Mouse (Mus musculus): Measurements from ENCODE around the gene Defb45. TPM values are rescaled to one million over a fixed set of nuclear protein-coding genes. Genes with fewer than 3 reads are reported as not detected.

Gene Defb45
- polyA plus RNA-seq, 1 experiment, result not detected

DNA sequence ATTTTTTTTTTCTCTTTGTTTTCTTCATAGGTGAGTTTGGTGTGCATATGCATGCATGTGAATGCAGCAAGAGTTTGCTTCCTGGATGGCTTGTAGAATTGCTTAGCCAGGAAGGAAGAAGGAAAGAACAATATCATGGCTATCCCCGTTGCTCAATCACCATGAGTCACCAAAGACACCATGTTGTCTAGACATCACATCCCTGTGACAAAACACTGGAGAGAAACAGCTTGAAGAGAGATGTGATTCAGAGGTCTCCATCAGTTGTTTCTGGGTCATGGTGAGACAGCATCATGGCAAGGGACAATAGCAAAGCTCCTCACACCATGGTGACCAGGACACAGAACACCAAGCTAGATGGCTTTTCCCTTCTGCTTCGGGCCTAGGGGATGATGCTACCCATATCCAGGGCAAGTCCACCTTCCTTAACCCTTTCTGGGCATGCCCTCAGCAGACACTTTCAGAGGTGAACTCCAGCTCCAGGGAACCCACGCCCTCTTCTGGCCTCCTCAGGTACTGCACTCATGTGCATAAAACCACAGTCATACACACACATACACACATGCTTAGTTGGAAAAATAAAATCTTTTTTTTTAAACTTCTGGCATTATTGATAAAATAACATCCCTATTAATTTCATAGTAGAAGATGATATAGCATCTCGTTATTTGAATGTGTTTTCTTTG lies 2.2 kb upstream of the Defb45 start:
- Histone ChIP-seq H3K27ac (ENCODE audit: control insufficient read depth, insufficient read depth, low read depth, low read length, poor library complexity) (no peak overlapping the region), H3K4me1 (ENCODE audit: control insufficient read depth, insufficient read depth, low read length) (no peaks in the 10 kb centered on the region), H3K4me3 (replicated peaks; ENCODE audit: control insufficient read depth, low read depth, low read length) (no peak overlapping the region)
- TF ChIP-seq POLR2A (IDR thresholded peaks at IDR 0.05; ENCODE audit: borderline replicate concordance, control insufficient read depth, low read depth, low read length), result no peak
- TF ChIP-seq CTCF (IDR thresholded peaks at IDR 0.05; ENCODE audit: control insufficient read depth, insufficient read depth, low read length), result peak; percentile 20; the same call in 1 of the 2 replicates
- WGBS, result 53% methylated on average over 4 of the region's 4 CpGs

DNA sequence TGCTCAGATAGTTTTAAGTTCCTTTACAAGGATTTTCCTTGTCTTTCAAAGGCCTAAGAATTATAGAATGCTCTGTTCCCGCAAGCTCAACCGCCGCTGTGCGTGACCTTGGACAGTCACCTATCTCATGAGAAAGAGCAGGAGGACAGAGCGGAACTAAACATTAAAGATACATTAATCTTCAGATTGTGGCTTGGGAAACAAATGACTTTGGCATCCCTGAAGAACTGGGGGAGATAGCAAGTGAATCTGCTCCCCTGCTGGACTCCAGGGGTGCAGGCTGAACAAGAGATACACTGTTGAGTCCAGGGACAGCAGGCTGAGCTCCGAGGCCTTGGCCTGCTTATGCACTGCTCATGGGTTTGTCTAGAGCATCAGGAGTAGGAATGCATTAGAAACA lies 877 bp upstream of the Defb45 start:
- no peak for TF ChIP-seq CTCF (IDR thresholded peaks at IDR 0.05; ENCODE audit: control insufficient read depth, insufficient read depth, low read length)
- TF ChIP-seq POLR2A (IDR thresholded peaks at IDR 0.05; ENCODE audit: borderline replicate concordance, control insufficient read depth, low read depth, low read length), result no peak
- Histone ChIP-seq H3K4me3 (replicated peaks; ENCODE audit: control insufficient read depth, low read depth, low read length) (no peak overlapping the region), H3K27ac (ENCODE audit: control insufficient read depth, insufficient read depth, low read depth, low read length, poor library complexity) (no peak overlapping the region), H3K4me1 (ENCODE audit: control insufficient read depth, insufficient read depth, low read length) (no peaks in the 10 kb centered on the region)
- WGBS, result 82% methylated on average over 6 of the region's 6 CpGs

DNA sequence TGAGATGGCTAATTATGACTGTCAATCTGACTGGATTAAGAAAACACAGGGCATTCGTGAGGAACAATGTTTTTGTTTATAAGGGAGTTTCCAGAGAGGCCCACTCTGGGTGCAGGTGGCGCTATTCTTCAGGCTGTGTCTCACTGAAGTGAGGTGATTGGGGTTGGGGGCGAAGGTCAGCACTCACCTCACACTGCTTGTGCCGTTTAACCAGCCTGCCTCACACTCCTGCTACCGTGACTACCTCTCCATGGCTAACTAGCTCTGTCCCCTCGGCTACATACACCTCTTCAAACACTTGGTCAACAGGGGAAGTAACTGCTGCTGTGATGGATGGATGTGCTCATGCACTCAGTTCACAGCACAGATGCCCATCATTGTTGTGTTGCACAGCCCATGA lies 10.2 kb downstream of the Defb45 start:
- H3K4me1 ChIP-seq (ENCODE audit: control insufficient read depth, insufficient read depth, low read length), result no peaks in the 10 kb centered on the region
- H3K4me3 ChIP-seq (replicated peaks; ENCODE audit: control insufficient read depth, low read depth, low read length), result no peak overlapping the region
- no peak for TF ChIP-seq CTCF (IDR thresholded peaks at IDR 0.05; ENCODE audit: control insufficient read depth, insufficient read depth, low read length)
- TF ChIP-seq POLR2A (IDR thresholded peaks at IDR 0.05; ENCODE audit: borderline replicate concordance, control insufficient read depth, low read depth, low read length), result no peak
- no peak overlapping the region for H3K27ac ChIP-seq (ENCODE audit: control insufficient read depth, insufficient read depth, low read depth, low read length, poor library complexity)
- WGBS, result 58% methylated on average over 6 of the region's 6 CpGs

DNA sequence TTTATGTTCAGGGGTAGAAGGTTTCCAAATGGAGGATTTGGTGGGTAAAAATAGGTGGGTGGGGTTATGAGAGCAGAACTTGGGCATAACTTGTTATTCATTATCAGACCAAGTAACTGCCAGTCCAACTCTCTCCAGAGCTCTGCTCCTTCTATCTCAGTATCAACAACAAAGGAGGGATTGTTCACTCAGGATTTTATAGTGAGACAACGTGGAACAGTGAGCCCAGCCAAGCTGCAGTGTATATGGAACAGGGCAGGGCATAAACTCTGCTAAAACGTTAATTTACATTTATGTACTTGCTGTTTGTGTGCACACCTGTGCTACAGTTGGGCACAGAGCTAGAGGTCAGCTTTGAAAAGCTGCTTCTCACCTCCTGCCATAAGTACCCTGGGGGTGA lies 10.7 kb downstream of the Defb45 start:
- TF ChIP-seq POLR2A (IDR thresholded peaks at IDR 0.05; ENCODE audit: borderline replicate concordance, control insufficient read depth, low read depth, low read length) (no peak), CTCF (IDR thresholded peaks at IDR 0.05; ENCODE audit: control insufficient read depth, insufficient read depth, low read length) (no peak)
- Histone ChIP-seq H3K27ac (ENCODE audit: control insufficient read depth, insufficient read depth, low read depth, low read length, poor library complexity) (no peak overlapping the region), H3K4me1 (ENCODE audit: control insufficient read depth, insufficient read depth, low read length) (no peaks in the 10 kb centered on the region), H3K4me3 (replicated peaks; ENCODE audit: control insufficient read depth, low read depth, low read length) (no peak overlapping the region)
- 49% methylated on average over 2 of the region's 2 CpGs for WGBS

DNA sequence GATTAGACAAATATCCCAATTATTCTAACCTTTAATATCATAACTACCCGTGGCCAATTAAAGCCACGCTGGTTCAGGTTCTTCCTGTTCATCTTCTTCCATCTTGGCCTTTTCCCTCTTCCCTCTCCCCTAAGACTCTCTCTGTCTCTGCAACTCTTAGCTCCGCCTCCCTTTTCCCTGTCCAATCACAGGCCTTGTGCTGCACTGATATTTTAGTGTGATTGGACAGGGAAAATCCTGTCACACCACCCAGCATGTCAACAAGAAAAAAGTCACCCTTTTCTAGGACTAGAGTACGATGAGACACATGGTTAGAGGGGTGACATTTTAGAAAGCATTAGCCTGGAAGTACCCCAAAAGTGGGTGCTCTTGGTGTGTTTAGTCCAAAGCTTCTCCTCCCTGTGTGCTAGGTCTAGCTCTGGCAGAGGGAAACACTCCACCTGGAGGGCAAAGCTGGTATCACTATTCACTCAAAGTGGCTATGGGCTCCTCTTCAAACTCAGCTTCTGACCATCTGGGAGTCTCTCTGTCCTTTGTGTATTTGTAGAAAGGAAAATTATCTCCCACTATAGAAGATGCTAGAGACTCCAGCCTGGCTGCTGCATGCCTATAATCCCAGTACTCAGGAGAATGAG lies 12.2 kb downstream of the Defb45 start:
- H3K27ac ChIP-seq (ENCODE audit: control insufficient read depth, insufficient read depth, low read depth, low read length, poor library complexity), result no peak overlapping the region
- 65% methylated on average over 4 of the region's 4 CpGs for WGBS
- H3K4me3 ChIP-seq (replicated peaks; ENCODE audit: control insufficient read depth, low read depth, low read length), result no peak overlapping the region
- no peaks in the 10 kb centered on the region for H3K4me1 ChIP-seq (ENCODE audit: control insufficient read depth, insufficient read depth, low read length)
- TF ChIP-seq CTCF (IDR thresholded peaks at IDR 0.05; ENCODE audit: control insufficient read depth, insufficient read depth, low read length) (no peak), POLR2A (IDR thresholded peaks at IDR 0.05; ENCODE audit: borderline replicate concordance, control insufficient read depth, low read depth, low read length) (no peak)

DNA sequence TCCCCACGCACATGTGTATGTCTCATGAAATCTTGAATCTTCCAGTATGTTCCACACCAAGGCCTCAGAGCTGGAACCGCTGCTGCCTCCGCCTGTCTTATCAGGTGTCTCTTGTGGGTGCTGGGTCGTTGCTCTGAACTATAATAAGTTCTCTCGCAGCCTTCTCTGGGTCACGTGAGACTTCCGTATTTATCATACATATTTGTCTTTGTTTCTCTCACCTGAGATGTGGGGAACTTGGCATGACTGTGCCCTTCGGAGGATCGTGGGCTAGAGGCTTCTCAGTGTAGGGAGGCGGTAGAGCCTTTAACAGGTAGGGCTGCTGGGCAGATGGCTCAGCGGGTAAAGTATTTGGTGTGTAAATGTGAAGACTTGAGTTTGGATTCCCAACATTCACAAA lies 18.6 kb downstream of the Defb45 start:
- Histone ChIP-seq H3K4me1 (ENCODE audit: control insufficient read depth, insufficient read depth, low read length) (no peaks in the 10 kb centered on the region), H3K27ac (ENCODE audit: control insufficient read depth, insufficient read depth, low read depth, low read length, poor library complexity) (no peak overlapping the region), H3K4me3 (replicated peaks; ENCODE audit: control insufficient read depth, low read depth, low read length) (no peak overlapping the region)
- WGBS, result 77% methylated on average over 11 of the region's 11 CpGs
- TF ChIP-seq CTCF (IDR thresholded peaks at IDR 0.05; ENCODE audit: control insufficient read depth, insufficient read depth, low read length), result no peak
- TF ChIP-seq POLR2A (IDR thresholded peaks at IDR 0.05; ENCODE audit: borderline replicate concordance, control insufficient read depth, low read depth, low read length), result no peak

DNA sequence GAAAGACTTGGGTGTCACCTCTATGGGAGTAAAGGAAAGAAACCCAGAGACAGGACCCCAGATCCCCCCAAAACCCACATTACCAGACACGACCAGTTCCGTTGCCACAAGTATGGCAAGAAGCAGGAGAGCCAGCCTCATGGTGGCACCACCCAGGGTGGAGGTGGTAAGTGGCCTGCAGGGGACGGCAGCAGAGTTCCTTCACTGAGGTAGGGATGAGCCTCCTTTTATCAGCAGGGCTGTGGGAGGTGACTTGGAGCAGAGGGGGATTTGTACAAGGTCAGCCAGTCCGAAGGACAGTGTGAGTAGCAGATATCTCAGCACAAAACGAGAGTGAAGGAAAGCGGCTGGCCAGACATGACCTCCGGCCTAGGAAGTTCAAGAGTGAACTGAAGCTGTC lies 19.1 kb downstream of the Defb45 start, which contains the start of gene Defb19:
Gene Defb19, minus strand, starts transcription at position 206 of the 400 bp plus-strand sequence.
- WGBS, result 80% methylated on average over 7 of the region's 7 CpGs
- no peak for TF ChIP-seq POLR2A (IDR thresholded peaks at IDR 0.05; ENCODE audit: borderline replicate concordance, control insufficient read depth, low read depth, low read length)
- no peak for TF ChIP-seq CTCF (IDR thresholded peaks at IDR 0.05; ENCODE audit: control insufficient read depth, insufficient read depth, low read length)
- H3K4me3 ChIP-seq (replicated peaks; ENCODE audit: control insufficient read depth, low read depth, low read length), result no peak within 1 kb of the TSS
- H3K4me1 ChIP-seq (ENCODE audit: control insufficient read depth, insufficient read depth, low read length), result no peaks in the 10 kb centered on the region
- H3K27ac ChIP-seq (ENCODE audit: control insufficient read depth, insufficient read depth, low read depth, low read length, poor library complexity), result no peak within 1 kb of the TSS

DNA sequence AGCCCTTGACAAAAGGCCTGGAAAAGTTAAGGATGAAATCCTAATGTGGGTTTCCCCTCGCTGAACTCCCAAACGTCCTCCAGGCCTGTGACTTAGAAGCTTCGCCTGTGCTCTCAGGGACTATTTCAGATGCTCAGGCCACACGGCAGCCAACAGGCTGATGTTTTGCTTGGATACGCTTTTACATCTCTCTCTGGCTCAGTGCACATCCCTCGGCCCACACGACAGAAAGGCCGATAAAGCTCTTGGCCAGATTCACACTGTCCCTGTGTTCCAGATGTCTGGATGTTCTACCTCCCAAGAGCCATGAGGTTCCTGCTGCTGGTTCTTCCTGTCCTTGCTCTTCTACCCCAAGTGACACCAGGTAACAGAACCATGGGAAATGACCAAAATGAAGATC lies 25.7 kb downstream of the Defb45 start:
- Histone ChIP-seq H3K4me1 (ENCODE audit: control insufficient read depth, insufficient read depth, low read length) (no peaks in the 10 kb centered on the region), H3K4me3 (replicated peaks; ENCODE audit: control insufficient read depth, low read depth, low read length) (no peak overlapping the region), H3K27ac (ENCODE audit: control insufficient read depth, insufficient read depth, low read depth, low read length, poor library complexity) (no peak overlapping the region)
- TF ChIP-seq POLR2A (IDR thresholded peaks at IDR 0.05; ENCODE audit: borderline replicate concordance, control insufficient read depth, low read depth, low read length) (no peak), CTCF (IDR thresholded peaks at IDR 0.05; ENCODE audit: control insufficient read depth, insufficient read depth, low read length) (no peak)
- WGBS, result 84% methylated on average over 8 of the region's 8 CpGs

Data from bone marrow, adult 2 months (tissue).